Mouse (Mus musculus) heart, embryonic 10.5 days (tissue): ENCODE data around the gene Golga1. TPM values are rescaled to one million over a fixed set of nuclear protein-coding genes. Genes with fewer than 3 reads are reported as not detected.

Experiments
- DNase-seq: peaks from one replicate; pipeline ENCODE4 v3.0.0-alpha.2; 2017; ENCODE audit warnings: low spot score
- H3K27ac ChIP-seq: fragments of 300-500 bp; sonication (generic); 2 replicates; pipeline ENCODE4 v1.5.1; 2016; ENCODE audit warnings: mild to moderate bottlenecking
- H3K27me3 ChIP-seq: fragments of 300-500 bp; sonication (generic); 2 replicates; pipeline ENCODE4 v1.6.1; 2016; ENCODE audit warnings: mild to moderate bottlenecking; ENCODE audit not compliant: poor library complexity, insufficient read depth, severe bottlenecking
- H3K36me3 ChIP-seq: fragments of 300-500 bp; sonication (generic); 2 replicates; pipeline ENCODE4 v1.6.1; 2016; ENCODE audit warnings: mild to moderate bottlenecking, moderate library complexity
- H3K4me1 ChIP-seq: fragments of 300-500 bp; sonication (generic); 2 replicates; pipeline ENCODE4 v1.6.1; 2016; ENCODE audit warnings: mild to moderate bottlenecking
- H3K4me3 ChIP-seq: fragments of 300-500 bp; sonication (generic); 2 replicates; pipeline ENCODE4 v1.5.1; 2016; ENCODE audit warnings: mild to moderate bottlenecking, moderate library complexity
- H3K9me3 ChIP-seq: fragments of 300-500 bp; sonication (generic); 2 replicates; pipeline ENCODE4 v1.6.1; 2016; ENCODE audit warnings: mild to moderate bottlenecking, moderate library complexity
- WGBS: fragments of 180-500 bp; shearing (Covaris S2); methylation state at CpG from one replicate; pipeline ENCODE4 v1.1.7; 2016; 5-methylcytosine and 5-hydroxymethylcytosine counted together
- polyA plus RNA-seq: library from polyadenylated mRNA; unstranded; fragments of >200 nt; fragmentation: Nextera tagmentation; extraction: Ambion mirVana; gene quantifications from 2 replicates; pipeline ENCODE4 v1.2.1, GENCODE M21; 2016

Golga1 gene
- polyA plus RNA-seq, 1 experiment from 2014 or later = 18.1 TPM

DNA sequence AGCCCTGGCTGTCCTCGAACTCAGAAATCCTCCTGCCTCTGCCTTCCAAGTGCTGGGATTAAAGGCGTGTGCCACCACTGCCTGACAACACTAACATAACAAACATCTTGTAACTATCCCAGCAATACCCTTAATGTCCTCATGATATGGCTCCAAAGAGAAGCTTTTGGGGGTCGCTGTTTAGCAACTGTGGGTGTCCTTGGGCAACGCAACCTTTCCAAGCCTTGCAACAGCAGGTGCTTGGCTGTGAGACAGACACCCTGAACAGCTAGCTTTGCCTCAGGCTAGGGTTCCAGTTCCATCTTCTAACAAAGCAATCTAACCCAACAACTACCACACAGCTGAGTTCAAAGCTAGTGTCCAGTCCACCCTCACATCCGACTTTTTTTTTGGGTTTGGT lies 61.8 kb downstream of the Golga1 start:
- DNase-seq = no peak
- H3K36me3 ChIP-seq = peaks cover 45% of the 10 kb centered on the region
- WGBS = 62% methylated on average over 5 of the region's 5 CpGs

DNA sequence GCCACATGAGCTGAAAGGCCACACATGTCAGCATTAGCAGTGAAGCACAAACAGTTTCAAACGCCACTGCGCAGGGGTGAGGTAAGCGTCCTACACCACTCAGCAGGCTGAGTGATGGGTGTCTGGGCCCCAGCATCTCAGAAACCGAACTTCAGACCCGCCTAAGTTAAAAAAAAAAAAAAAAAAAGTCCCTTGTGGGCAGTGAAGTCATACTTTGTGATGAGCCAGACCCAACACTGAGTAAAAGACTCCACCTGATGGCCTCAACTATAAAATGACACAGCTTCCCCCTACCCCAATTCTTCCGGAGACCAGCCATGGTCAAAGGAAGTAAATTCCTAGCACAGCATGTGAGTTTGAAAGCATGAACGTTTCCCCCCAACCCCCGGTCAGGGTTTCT lies 62.2 kb downstream of the Golga1 start:
- Histone ChIP-seq H3K4me3 (peak overlapping the region; percentile 81), H3K27ac (no peak overlapping the region), H3K27me3 (no peaks in the 10 kb centered on the region), H3K9me3 (no peaks in the 10 kb centered on the region), H3K4me1 (peaks cover 41% of the 10 kb centered on the region), H3K36me3 (peaks cover 45% of the 10 kb centered on the region)
- DNase-seq = no peak
- WGBS = 55% methylated on average over 8 of the region's 8 CpGs

More for the DNA sequence above, 61.8 kb downstream of the Golga1 start:
- H3K9me3 ChIP-seq = no peaks in the 10 kb centered on the region
- 0 out of 2 replicates have a peak overlapping the region, but pooled peaks have one; percentile 97 for H3K27ac ChIP-seq
- peak overlapping the region; percentile 81 for H3K4me3 ChIP-seq
- H3K4me1 ChIP-seq = peaks cover 38% of the 10 kb centered on the region
- H3K27me3 ChIP-seq = no peaks in the 10 kb centered on the region

DNA sequence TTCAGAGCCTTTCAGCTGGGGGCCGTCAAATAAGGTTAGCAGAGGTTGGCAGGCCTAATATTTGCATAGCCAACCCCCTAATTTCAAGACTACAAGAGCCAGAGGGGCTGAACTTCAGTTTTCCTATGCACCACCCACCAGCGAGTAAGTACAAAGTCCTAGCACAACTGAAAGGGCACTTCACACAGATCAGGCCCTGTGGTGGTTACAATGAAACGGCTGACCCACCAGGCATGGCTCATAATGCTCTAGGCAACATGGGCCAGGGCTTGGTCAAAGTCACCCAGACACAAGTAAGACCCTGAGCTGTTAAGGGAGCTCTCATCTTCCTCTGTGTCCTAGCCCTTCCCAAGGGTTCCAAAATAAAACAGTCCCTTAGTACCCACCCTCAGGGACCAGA lies 63.5 kb downstream of the Golga1 start:
- peaks cover 45% of the 10 kb centered on the region for H3K36me3 ChIP-seq
- WGBS = 83% methylated on average over 3 of the region's 3 CpGs
- H3K27ac ChIP-seq = no peak overlapping the region

DNA sequence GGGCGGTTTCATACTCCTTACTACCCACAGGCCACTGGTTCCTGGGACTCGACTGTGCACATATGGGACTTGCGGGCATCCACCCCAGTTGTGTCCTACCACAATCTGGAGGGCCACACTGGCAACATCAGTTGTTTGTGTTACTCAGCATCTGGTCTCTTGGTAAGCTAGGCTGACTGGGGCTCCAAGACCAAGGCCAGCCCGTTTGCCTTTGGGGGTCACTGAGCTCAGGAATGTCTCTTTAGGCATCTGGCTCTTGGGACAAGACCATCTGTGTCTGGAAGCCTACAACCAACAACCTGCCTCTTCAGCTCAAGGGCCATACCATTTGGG lies 64.8 kb downstream of the Golga1 start:
- no peak for DNase-seq
- WGBS = 90% methylated on average over 4 of the region's 4 CpGs
- peaks cover 38% of the 10 kb centered on the region for H3K4me1 ChIP-seq
- H3K9me3 ChIP-seq = no peaks in the 10 kb centered on the region
- H3K27ac ChIP-seq = no peak overlapping the region
- no peak overlapping the region for H3K4me3 ChIP-seq
- peaks cover 45% of the 10 kb centered on the region for H3K36me3 ChIP-seq
- no peaks in the 10 kb centered on the region for H3K27me3 ChIP-seq

More for the DNA sequence above, 63.5 kb downstream of the Golga1 start:
- Histone ChIP-seq H3K27me3 (no peaks in the 10 kb centered on the region), H3K9me3 (no peaks in the 10 kb centered on the region), H3K4me3 (no peak overlapping the region), H3K4me1 (peaks cover 49% of the 10 kb centered on the region)
- DNase-seq = no peak

DNA sequence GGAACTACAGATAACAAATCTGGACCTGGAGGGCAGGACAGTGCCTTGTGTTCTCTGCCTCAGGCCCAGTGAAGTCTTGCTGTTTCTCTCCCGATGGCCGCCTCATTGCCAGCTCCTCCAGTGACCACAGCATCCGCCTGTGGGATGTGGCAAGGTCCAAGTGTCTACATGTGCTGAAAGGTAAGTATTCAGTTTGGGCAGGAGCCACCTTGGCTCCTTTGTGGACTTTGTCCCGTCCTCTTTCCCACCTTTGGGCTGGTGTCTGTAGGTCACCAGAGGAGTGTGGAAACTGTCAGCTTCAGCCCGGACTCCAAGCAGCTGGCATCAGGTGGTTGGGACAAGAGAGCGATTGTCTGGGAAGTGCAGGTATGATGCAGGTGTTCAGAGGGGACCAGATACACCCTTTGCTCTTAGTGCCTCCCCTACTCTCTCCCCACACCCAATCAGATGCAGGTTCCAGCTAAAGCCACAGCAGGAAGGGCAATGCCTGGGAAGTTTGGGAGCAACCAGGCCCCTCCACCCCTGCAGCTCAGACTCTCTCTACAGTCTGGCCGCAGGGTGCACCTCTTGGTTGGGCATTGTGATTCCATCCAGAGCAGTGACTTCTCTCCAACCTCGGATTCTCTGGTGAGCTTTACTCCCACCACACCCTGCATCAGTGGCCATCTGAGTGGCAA lies 65.3 kb downstream of the Golga1 start:
- H3K27me3 ChIP-seq = no peaks in the 10 kb centered on the region
- H3K9me3 ChIP-seq = no peaks in the 10 kb centered on the region
- H3K36me3 ChIP-seq = peaks cover 45% of the 10 kb centered on the region
- no peak overlapping the region for H3K4me3 ChIP-seq
- no peak overlapping the region for H3K27ac ChIP-seq
- DNase-seq = no peak
- H3K4me1 ChIP-seq = peaks cover 38% of the 10 kb centered on the region
- 63% methylated on average over 8 of the region's 8 CpGs for WGBS

DNA sequence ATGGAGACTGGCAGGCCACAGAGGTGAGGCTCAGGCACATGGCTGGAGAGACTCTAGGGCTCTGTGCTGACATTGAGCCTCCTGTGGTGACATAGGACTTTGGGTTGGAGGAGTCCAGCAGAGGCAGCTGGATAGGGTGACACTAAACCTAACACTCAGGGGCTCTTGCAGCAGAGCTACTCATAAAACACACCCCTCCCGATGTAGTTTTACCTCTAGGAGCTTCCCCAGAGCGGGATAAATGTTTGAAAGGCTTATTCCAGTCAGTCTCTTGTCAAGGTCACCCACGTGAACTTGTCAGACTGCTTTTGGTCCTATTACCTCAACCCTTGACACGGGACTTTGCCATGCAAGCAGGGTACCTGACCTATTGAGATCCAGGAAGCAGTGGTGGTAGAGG lies 66.0 kb downstream of the Golga1 start:
- H3K36me3 ChIP-seq = peaks cover 45% of the 10 kb centered on the region

DNA sequence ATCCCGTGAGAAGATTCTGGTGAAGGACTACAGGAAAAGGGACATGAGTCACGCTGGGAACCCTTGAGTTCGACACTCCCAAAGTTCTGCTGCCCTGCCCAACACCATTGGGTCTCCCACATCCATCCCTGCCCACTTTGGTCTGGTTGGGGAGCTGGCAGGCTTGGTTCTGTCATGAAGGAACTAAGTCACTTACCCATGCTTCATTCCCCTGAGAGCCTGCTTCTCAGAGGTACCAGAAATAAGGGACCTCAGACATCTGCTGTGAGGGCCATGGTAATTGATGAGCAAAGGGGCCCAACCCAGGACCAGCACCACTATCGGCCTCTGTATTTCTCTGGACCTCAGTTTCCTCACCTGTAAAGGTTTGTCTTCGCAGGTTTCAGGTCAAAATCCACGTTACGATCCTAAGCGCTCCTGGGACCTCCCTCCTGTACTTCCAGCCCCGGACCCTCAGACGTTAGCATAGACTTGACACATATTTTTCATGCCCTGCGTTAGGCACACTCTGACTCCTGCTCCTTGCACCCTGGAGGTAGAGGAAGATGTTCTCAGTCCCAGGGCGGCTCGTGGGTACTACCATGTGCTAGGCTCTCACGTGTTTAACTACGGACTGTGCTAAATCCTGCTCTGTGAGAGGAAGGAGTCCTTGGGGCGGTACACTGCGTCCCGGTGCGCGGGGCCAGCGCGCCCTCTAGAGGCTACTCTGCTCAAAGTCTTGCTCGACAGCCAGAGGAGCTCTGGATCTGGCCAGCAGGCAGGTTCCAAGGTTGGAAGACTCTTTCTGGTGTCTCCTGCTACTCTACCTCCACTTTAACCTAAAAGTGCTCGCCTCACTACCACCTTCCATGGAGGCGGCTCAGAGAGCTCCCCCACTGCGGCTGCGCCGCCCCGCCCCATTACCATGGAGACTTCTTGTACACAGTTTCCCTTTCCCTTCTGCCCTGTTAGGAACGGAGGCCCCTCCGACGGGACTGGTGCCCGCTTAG lies 67.7 kb downstream of the Golga1 start, which contains the start of gene Wdr38:
Gene Wdr38 (plus strand): TSS at position 91 of the 989 bp plus-strand sequence.
- Histone ChIP-seq H3K27ac (peak within 1 kb of the TSS; percentile 84), H3K9me3 (no peaks in the 10 kb centered on the region)

More for the DNA sequence above, 66.0 kb downstream of the Golga1 start:
- Histone ChIP-seq H3K27ac (no peak overlapping the region; the same call in 1 of the 2 replicates), H3K9me3 (no peaks in the 10 kb centered on the region), H3K27me3 (no peaks in the 10 kb centered on the region), H3K4me3 (no peak overlapping the region), H3K4me1 (peaks cover 38% of the 10 kb centered on the region)
- WGBS = 50% methylated on average over 4 of the region's 4 CpGs
- no peak for DNase-seq

DNA sequence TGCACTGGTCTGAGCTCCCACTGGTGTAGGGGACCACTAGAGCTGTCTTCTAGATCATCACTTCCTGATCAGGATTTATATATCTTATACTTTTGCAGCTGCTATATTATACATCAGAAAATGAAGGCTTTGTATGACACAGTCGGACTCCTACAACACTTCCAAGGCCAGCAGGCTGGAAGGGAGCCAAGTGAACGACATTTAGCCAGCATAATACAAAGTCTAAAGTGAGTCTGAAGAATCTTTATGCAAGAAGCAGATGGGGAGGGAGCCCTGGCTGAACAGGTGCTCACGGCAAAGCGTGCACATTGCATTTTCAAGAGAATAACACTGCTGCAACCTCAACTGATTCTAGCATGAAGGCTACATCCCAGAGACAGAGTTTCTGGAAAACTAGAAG lies 72.9 kb downstream of the Golga1 start:
- no peak overlapping the region for H3K27ac ChIP-seq
- peaks cover 4% of the 10 kb centered on the region; the same call in 1 of the 2 replicates for H3K4me1 ChIP-seq
- H3K27me3 ChIP-seq = no peaks in the 10 kb centered on the region
- DNase-seq = no peak
- 61% methylated on average over 4 of the region's 4 CpGs for WGBS
- no peak overlapping the region for H3K4me3 ChIP-seq
- H3K36me3 ChIP-seq = no peaks in the 10 kb centered on the region
- no peaks in the 10 kb centered on the region for H3K9me3 ChIP-seq

More for the DNA sequence above, 67.7 kb downstream of the Golga1 start, which contains the start of gene Wdr38:
- DNase-seq = peak; percentile 94
- WGBS = 13% methylated on average over 33 of the region's 33 CpGs
- Histone ChIP-seq H3K27me3 (no peaks in the 10 kb centered on the region), H3K4me3 (peak within 1 kb of the TSS; percentile 58), H3K4me1 (peaks cover 23% of the 10 kb centered on the region), H3K36me3 (peaks cover 32% of the 10 kb centered on the region)

DNA sequence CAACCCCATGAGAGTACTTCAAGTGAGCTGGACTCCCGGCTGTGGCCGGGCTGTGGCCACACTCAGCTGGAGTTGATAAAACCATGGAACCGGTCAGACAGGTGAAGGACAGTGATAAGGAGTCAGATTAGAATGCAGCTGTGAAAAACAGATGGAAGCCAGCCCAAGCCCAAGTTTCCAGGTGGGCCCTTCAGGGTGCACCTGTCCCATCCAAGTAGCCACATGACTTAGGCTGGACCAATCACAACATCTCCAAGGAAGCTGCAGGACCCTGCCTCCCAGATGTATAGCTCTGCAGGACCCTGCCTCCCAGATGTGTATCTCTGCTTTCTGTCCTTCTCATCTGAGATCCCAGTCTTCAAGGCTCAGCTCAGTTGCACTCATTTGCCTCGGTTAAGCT lies 73.3 kb downstream of the Golga1 start:
- DNase-seq = no peak
- H3K9me3 ChIP-seq = no peaks in the 10 kb centered on the region
- no peaks in the 10 kb centered on the region; the same call in 1 of the 2 replicates for H3K4me1 ChIP-seq
- no peaks in the 10 kb centered on the region for H3K27me3 ChIP-seq
- no peaks in the 10 kb centered on the region for H3K36me3 ChIP-seq
- H3K27ac ChIP-seq = no peak overlapping the region
- WGBS = 50% methylated on average over 4 of the region's 4 CpGs
- H3K4me3 ChIP-seq = no peak overlapping the region

DNA sequence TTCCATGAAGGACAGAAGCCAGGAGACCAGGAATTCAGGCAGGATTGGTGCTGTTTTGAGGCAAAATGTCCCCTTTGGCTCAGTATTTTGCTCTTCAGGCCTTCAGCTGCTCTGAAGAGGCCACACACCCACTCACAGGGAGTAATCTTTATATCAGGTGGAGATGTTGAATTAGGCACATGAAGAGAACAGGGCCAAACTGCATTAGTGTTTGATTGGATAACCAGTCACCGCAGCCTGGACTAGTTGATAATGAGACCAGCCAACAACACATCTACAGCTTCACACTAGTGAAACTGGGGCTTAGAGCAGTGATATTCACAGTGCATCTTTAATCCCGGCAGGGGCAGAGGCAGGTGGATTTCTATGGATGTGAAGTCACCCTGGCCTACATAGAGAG lies 76.4 kb downstream of the Golga1 start:
- no peak overlapping the region for H3K4me3 ChIP-seq
- no peaks in the 10 kb centered on the region for H3K27me3 ChIP-seq
- H3K4me1 ChIP-seq = no peaks in the 10 kb centered on the region
- peaks cover 2% of the 10 kb centered on the region; the same call in 1 of the 2 replicates for H3K9me3 ChIP-seq
- WGBS = 87% methylated on average over 2 of the region's 2 CpGs
- H3K36me3 ChIP-seq = no peaks in the 10 kb centered on the region
- no peak for DNase-seq
- H3K27ac ChIP-seq = no peak overlapping the region

DNA sequence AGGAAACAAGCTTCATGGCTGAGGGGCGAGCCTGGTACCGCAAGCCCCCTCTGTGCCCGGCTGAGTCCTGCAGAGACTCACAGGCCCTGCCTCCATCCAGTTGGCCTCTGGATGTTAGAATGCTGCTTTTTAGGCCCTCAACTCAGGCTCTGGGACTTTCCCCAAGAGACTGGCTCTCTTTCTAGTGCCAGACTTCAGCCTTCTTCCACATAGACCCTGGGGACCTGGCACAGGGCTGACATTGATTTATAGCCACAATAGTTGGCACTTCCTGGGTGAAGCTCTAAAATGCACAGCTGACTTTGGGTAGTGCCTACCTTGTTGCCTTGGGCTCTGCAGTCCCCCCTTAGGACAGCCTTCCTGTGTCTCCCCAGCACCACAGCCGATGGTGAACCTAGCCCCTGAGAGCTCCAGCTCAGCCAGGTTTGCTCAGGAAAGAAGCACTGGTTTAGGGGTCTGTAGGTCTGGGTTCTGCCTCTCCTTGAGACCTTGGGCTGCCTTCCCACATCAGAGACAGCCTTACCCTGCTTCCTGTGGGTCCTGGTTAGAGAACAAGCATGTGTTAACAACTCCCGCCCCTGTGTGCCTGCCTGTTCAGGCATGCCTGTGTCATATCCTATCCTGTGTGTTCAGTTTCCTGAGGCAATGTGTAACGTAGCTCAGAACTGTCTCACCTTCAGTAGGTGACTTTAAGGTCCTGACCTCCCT lies 77.4 kb downstream of the Golga1 start:
- DNase-seq = no peak
- H3K27me3 ChIP-seq = no peaks in the 10 kb centered on the region
- WGBS = 78% methylated on average over 6 of the region's 6 CpGs
- peaks cover 7% of the 10 kb centered on the region; the same call in 1 of the 2 replicates for H3K9me3 ChIP-seq
- no peak overlapping the region for H3K4me3 ChIP-seq
- no peaks in the 10 kb centered on the region for H3K4me1 ChIP-seq
- no peak overlapping the region for H3K27ac ChIP-seq
- H3K36me3 ChIP-seq = no peaks in the 10 kb centered on the region

DNA sequence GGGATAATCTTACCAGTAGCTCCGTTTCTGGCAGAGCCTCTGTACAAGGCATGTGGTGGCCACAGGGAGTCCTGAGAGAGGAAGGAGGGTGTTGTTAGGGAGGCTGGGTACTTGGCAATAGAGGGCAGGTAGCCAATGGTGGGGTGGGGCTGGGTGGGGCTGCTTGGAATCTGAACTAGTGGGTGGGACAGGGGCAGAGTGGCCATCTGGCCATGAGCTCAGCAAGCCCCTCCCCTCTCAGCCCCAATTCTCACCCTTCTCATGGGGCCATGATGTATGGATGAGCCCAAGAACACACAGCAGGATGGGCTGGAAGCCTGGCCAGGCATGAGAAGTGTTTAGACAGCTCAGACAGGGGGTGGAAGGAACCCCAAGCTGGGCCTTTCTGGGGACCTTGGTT lies 78.0 kb downstream of the Golga1 start:
- Histone ChIP-seq H3K4me1 (no peaks in the 10 kb centered on the region), H3K9me3 (peaks cover 7% of the 10 kb centered on the region; the same call in 1 of the 2 replicates), H3K27me3 (no peaks in the 10 kb centered on the region), H3K4me3 (no peak overlapping the region), H3K36me3 (no peaks in the 10 kb centered on the region), H3K27ac (no peak overlapping the region)
- WGBS = 70% methylated on average over 1 of the region's 1 CpGs
- no peak for DNase-seq
